Mouse (Mus musculus): ENCODE measurements around the gene Haus5.

GRCm38 (mm10) chr7:30614454-30614853 lies 50.3 kb downstream of the Haus5 start:
- peak; percentile 65 for TF ChIP-seq CTCF (IDR thresholded peaks at IDR 0.05; ENCODE audit: low read depth)
- TF ChIP-seq EP300 (optimal IDR thresholded peaks at IDR 0.05), result no peak

Data from stomach, postnatal 0 days (tissue).